Mouse (Mus musculus) lung, postnatal 14 days (tissue): ENCODE data around the gene 4933402E13Rik.

Experiments
- DNase-seq: peaks from one replicate; pipeline ENCODE4 v3.0.0; 2021

4933402E13Rik gene

DNA sequence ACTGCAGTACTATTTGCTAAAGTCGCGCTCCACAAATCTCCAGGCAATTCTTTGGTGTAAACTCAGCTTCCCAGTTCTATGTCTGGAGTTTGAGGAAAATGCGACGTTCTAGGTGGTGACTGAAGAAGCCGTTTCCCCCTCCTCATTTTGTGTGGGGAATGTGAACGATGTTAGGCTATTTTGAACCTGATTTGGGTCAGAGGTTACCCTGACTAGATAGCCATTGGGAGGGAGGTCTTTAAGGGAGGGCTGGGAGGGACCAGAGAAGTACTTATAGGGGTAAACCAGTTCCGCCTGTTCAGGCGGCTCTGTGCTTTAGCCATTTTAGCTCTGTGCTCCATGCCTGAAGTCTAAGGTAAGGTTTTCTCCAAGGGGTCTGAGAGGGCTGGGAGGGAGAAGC is at the start of gene 4933402E13Rik:
4933402E13Rik (plus strand) TSS at position 301 of the 400 bp plus-strand sequence.
- DNase-seq = no peak
